Mouse (Mus musculus): ENCODE data around the gene Rabgap1l. TPM values are rescaled to one million over a fixed set of nuclear protein-coding genes. Genes with fewer than 3 reads are reported as not detected.

Gene Rabgap1l
- polyA plus RNA-seq, 1 experiment: 37.1 TPM

DNA sequence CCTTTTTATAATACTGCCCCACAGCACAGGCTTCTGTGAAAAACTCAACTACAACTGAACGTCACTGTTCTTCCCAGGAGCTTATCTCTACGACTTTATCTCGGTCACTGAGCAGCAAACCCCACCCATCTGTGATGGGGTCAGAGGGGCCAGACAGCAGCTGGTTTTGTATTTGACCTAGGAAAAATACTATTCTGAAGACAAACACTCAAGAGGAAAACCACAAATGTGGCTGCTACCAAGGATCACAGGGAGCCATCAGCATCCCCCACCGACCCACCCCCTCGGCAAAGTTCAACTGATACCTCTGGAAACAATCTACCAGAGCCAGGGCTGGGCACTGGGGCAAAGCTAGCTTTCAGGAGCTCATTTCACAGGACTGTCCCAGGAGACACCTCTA lies 467.5 kb downstream of the Rabgap1l start:
- TF ChIP-seq EP300 (IDR thresholded peaks at IDR 0.05; ENCODE audit: insufficient read depth, low read depth, low read length) (no peak), POLR2A (IDR thresholded peaks at IDR 0.05; ENCODE audit: insufficient read depth, low read length) (no peak), CTCF (IDR thresholded peaks at IDR 0.05; ENCODE audit: low read depth, low read length) (no peak)
- Histone ChIP-seq H3K9ac (ENCODE audit: low read depth, poor library complexity, severe bottlenecking) (no peak overlapping the region), H3K4me3 (ENCODE audit: low read depth, low read length) (no peak overlapping the region), H3K27me3 (ENCODE audit: control insufficient read depth, insufficient read depth, low read length, poor library complexity, severe bottlenecking) (no peaks in the 10 kb centered on the region), H3K9me3 (replicated peaks; ENCODE audit: control insufficient read depth, insufficient read depth, low read length, poor library complexity, severe bottlenecking) (no peaks in the 10 kb centered on the region), H3K4me1 (ENCODE audit: control insufficient read depth, insufficient read depth, low read length) (no peaks in the 10 kb centered on the region), H3K36me3 (ENCODE audit: control insufficient read depth, insufficient read depth, low read length, poor library complexity, severe bottlenecking) (no peaks in the 10 kb centered on the region), H3K27ac (ENCODE audit: insufficient read depth, low read length) (no peak overlapping the region)

DNA sequence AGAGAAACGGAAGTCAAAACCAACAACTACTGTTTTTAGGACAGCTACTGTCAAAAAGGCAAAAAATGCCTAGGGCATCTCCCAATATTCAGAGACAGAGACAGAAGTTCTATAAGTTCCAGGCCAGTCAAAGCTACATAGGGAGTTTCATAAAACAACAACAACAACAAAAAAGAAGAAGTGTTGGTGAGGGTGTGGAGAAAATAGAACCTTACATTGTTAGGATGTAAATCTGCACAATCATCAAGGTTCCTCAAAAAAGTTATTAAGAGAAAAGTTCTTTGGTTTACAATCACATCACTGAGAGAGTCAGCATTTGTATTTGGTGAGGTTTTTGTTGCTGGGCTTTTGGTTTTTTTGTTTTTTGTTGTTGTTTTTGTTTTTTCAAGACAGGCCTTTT lies 472.3 kb downstream of the Rabgap1l start:
- no peaks in the 10 kb centered on the region for H3K36me3 ChIP-seq (ENCODE audit: control insufficient read depth, insufficient read depth, low read length, poor library complexity, severe bottlenecking)
- H3K4me3 ChIP-seq (ENCODE audit: low read depth, low read length): no peak overlapping the region
- H3K27me3 ChIP-seq (ENCODE audit: control insufficient read depth, insufficient read depth, low read length, poor library complexity, severe bottlenecking): no peaks in the 10 kb centered on the region
- H3K4me1 ChIP-seq (ENCODE audit: control insufficient read depth, insufficient read depth, low read length): no peaks in the 10 kb centered on the region
- no peak overlapping the region for H3K27ac ChIP-seq (ENCODE audit: insufficient read depth, low read length)
- TF ChIP-seq CTCF (IDR thresholded peaks at IDR 0.05; ENCODE audit: low read depth, low read length) (no peak), EP300 (IDR thresholded peaks at IDR 0.05; ENCODE audit: insufficient read depth, low read depth, low read length) (no peak), POLR2A (IDR thresholded peaks at IDR 0.05; ENCODE audit: insufficient read depth, low read length) (no peak)
- no peak overlapping the region for H3K9ac ChIP-seq (ENCODE audit: low read depth, poor library complexity, severe bottlenecking)
- no peaks in the 10 kb centered on the region for H3K9me3 ChIP-seq (replicated peaks; ENCODE audit: control insufficient read depth, insufficient read depth, low read length, poor library complexity, severe bottlenecking)

GRCm38 (mm10) chr1:160318057-160318725 lies 474.8 kb downstream of the Rabgap1l start:
- H3K36me3 ChIP-seq (ENCODE audit: control insufficient read depth, insufficient read depth, low read length, poor library complexity, severe bottlenecking): no peaks in the 10 kb centered on the region
- no peaks in the 10 kb centered on the region for H3K4me1 ChIP-seq (ENCODE audit: control insufficient read depth, insufficient read depth, low read length)
- no peaks in the 10 kb centered on the region for H3K27me3 ChIP-seq (ENCODE audit: control insufficient read depth, insufficient read depth, low read length, poor library complexity, severe bottlenecking)
- no peak overlapping the region for H3K4me3 ChIP-seq (ENCODE audit: low read depth, low read length)
- no peak overlapping the region for H3K9ac ChIP-seq (ENCODE audit: low read depth, poor library complexity, severe bottlenecking)
- no peaks in the 10 kb centered on the region for H3K9me3 ChIP-seq (replicated peaks; ENCODE audit: control insufficient read depth, insufficient read depth, low read length, poor library complexity, severe bottlenecking)
- TF ChIP-seq EP300 (IDR thresholded peaks at IDR 0.05; ENCODE audit: insufficient read depth, low read depth, low read length) (no peak), POLR2A (IDR thresholded peaks at IDR 0.05; ENCODE audit: insufficient read depth, low read length) (no peak), CTCF (IDR thresholded peaks at IDR 0.05; ENCODE audit: low read depth, low read length) (no peak)
- no peak overlapping the region for H3K27ac ChIP-seq (ENCODE audit: insufficient read depth, low read length)

- Histone ChIP-seq H3K4me1 (ENCODE audit: control insufficient read depth, insufficient read depth, low read length) (no peaks in the 10 kb centered on the region), H3K9me3 (replicated peaks; ENCODE audit: control insufficient read depth, insufficient read depth, low read length, poor library complexity, severe bottlenecking) (no peaks in the 10 kb centered on the region), H3K9ac (ENCODE audit: low read depth, poor library complexity, severe bottlenecking) (no peak overlapping the region), H3K27me3 (ENCODE audit: control insufficient read depth, insufficient read depth, low read length, poor library complexity, severe bottlenecking) (no peaks in the 10 kb centered on the region), H3K36me3 (ENCODE audit: control insufficient read depth, insufficient read depth, low read length, poor library complexity, severe bottlenecking) (no peaks in the 10 kb centered on the region), H3K4me3 (ENCODE audit: low read depth, low read length) (no peak overlapping the region), H3K27ac (ENCODE audit: insufficient read depth, low read length) (no peak overlapping the region)
- TF ChIP-seq CTCF (IDR thresholded peaks at IDR 0.05; ENCODE audit: low read depth, low read length) (no peak), EP300 (IDR thresholded peaks at IDR 0.05; ENCODE audit: insufficient read depth, low read depth, low read length) (no peak), POLR2A (IDR thresholded peaks at IDR 0.05; ENCODE audit: insufficient read depth, low read length) (no peak)
These were observed 476.8 kb downstream of the Rabgap1l start for GRCm38 (mm10) chr1:160316239-160316638.

DNA sequence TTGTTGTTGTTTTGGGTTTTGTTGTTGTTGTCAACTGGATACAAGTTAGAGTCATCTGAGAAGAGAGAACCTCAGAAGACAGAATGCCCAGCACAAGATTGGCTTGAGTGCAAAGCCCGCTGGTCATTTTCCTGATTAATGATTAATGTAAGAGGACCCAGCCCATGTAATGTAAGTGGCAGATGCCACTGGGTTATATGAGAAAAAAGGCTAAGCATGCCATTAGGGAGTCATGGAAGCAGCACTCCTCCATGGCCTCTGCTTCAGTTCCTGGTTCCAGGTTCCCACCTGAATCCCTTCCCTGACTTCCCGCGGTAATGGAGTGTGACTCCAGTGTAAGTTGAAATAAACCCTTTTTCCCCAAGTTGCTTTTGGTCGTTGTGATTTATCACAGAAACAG lies 480.4 kb downstream of the Rabgap1l start:
- Histone ChIP-seq H3K27ac (ENCODE audit: insufficient read depth, low read length) (peak overlapping the region; percentile 95; the same call in 1 of the 2 replicates), H3K9me3 (replicated peaks; ENCODE audit: control insufficient read depth, insufficient read depth, low read length, poor library complexity, severe bottlenecking) (no peaks in the 10 kb centered on the region), H3K9ac (ENCODE audit: low read depth, poor library complexity, severe bottlenecking) (no peak overlapping the region), H3K36me3 (ENCODE audit: control insufficient read depth, insufficient read depth, low read length, poor library complexity, severe bottlenecking) (no peaks in the 10 kb centered on the region), H3K27me3 (ENCODE audit: control insufficient read depth, insufficient read depth, low read length, poor library complexity, severe bottlenecking) (no peaks in the 10 kb centered on the region), H3K4me1 (ENCODE audit: control insufficient read depth, insufficient read depth, low read length) (no peaks in the 10 kb centered on the region), H3K4me3 (ENCODE audit: low read depth, low read length) (no peak overlapping the region)
- TF ChIP-seq EP300 (IDR thresholded peaks at IDR 0.05; ENCODE audit: insufficient read depth, low read depth, low read length) (no peak), CTCF (IDR thresholded peaks at IDR 0.05; ENCODE audit: low read depth, low read length) (no peak), POLR2A (IDR thresholded peaks at IDR 0.05; ENCODE audit: insufficient read depth, low read length) (no peak)

GRCm38 (mm10) chr1:160311861-160312260 lies 481.1 kb downstream of the Rabgap1l start:
- Histone ChIP-seq H3K9ac (ENCODE audit: low read depth, poor library complexity, severe bottlenecking) (no peak overlapping the region), H3K27me3 (ENCODE audit: control insufficient read depth, insufficient read depth, low read length, poor library complexity, severe bottlenecking) (no peaks in the 10 kb centered on the region), H3K36me3 (ENCODE audit: control insufficient read depth, insufficient read depth, low read length, poor library complexity, severe bottlenecking) (no peaks in the 10 kb centered on the region), H3K4me3 (ENCODE audit: low read depth, low read length) (no peak overlapping the region), H3K4me1 (ENCODE audit: control insufficient read depth, insufficient read depth, low read length) (no peaks in the 10 kb centered on the region), H3K9me3 (replicated peaks; ENCODE audit: control insufficient read depth, insufficient read depth, low read length, poor library complexity, severe bottlenecking) (no peaks in the 10 kb centered on the region), H3K27ac (ENCODE audit: insufficient read depth, low read length) (peak overlapping the region; percentile 95)
- peak; percentile 65; the same call in 1 of the 2 replicates for TF ChIP-seq EP300 (IDR thresholded peaks at IDR 0.05; ENCODE audit: insufficient read depth, low read depth, low read length)
- TF ChIP-seq POLR2A (IDR thresholded peaks at IDR 0.05; ENCODE audit: insufficient read depth, low read length): no peak
